Mouse (Mus musculus): Measurements from ENCODE around the gene Pip5k1b. TPM values are rescaled to one million over a fixed set of nuclear protein-coding genes. Genes with fewer than 3 reads are reported as not detected.
"Not testable (repeated sequence)": the region's sequence is repeated elsewhere in the genome, so short reads cannot be mapped to it uniquely, and the experiment has no call there.

Pip5k1b gene
- total RNA-seq (2021), result 10 to 100 TPM; 17.7 to 19.3 TPM
- long read RNA-seq, experiment 1, transcript Pip5k1b-201 (15 exons, 2,573 nt), result major isoform, 6 of 8 reads
- long read RNA-seq, experiment 1, partial matches to known transcripts, result 1 of 8 reads
- long read RNA-seq, experiment 1, other reads (novel, unspliced or antisense), result 1 of 8 reads
- long read RNA-seq, experiment 2, transcript Pip5k1b-201 (15 exons, 2,573 nt), result major isoform, 12 of 18 reads
- long read RNA-seq, experiment 2, partial matches to known transcripts, result 2 of 18 reads
- long read RNA-seq, experiment 2, other reads (novel, unspliced or antisense), result 4 of 18 reads

GRCm38 (mm10) chr19:24555466-24555903 is at the start of gene Pip5k1b:
Pip5k1b (minus strand) TSS chr19:24555872.
- peak; percentile 6 to 13 for DNase-seq (ENCODE audit: low spot score in 2 of 2)
- intact Hi-C loops (cut with DNase I), result loop anchor here (5.0 to 10.0 kb wide), 2 partner anchors 78 to 251 kb away; partner anchors contain the start of gene Fam122a

- no peak for DNase-seq (ENCODE audit: low spot score in 2 of 2)
- intact Hi-C loops (cut with DNase I), result no loop called here
These were observed 48.4 kb upstream of the Pip5k1b start for GRCm38 (mm10) chr19:24604105-24604504.

DNA sequence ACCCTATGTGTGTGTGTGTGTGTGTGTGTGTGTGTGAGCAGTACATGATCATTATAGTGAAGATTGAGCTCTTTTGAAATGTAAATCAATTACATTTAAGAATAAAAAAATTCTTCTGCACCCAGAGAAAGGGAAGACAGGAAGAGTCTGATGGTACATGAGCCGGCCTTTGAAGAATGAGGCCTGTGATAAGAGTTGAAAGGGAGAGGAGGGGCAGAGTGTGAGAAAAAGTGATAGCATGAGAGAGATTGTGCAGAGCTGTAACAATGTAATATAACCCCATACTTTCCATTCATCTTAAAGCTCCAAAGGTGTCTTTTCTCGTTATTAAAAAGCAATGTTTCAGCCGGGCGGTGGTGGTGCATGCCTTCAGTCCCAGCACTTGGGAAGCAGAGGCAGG is 47.8 kb upstream of the Pip5k1b start:
- intact Hi-C loops (cut with DNase I), result no loop called here
- no peak for DNase-seq (ENCODE audit: low spot score in 2 of 2)

- intact Hi-C loops (cut with DNase I), result no loop called here
- no peak for DNase-seq (ENCODE audit: low spot score in 2 of 2)
These were observed 31.1 kb upstream of the Pip5k1b start for GRCm38 (mm10) chr19:24586726-24587125.

GRCm38 (mm10) chr19:24585171-24585570 is 29.5 kb upstream of the Pip5k1b start:
- no peak for DNase-seq (ENCODE audit: low spot score in 2 of 2)
- intact Hi-C loops (cut with DNase I), result no loop called here

DNA sequence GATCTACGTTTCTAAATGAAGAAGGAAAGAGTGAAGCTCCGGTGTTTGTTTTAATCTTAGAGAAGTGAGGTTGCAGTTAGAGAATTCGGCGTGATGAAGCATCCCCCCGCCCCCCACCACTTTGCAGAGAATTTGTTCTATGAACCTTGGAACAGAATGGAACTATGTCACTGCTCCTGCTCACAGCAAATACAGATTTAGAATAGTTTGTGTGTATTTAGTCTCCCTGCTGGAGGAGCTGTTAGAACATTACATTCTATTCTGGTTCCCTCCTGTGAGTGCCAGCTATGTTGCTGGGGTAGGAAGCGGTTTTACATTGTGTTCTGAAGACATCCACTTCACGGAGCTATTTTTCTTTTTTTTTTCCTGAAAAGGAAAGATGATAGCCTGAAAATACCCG is 28.3 kb upstream of the Pip5k1b start:
- peak; percentile 25 to 66 for DNase-seq (ENCODE audit: low spot score in 2 of 2)
- intact Hi-C loops (cut with DNase I), result no loop called here

- intact Hi-C loops (cut with DNase I), result no loop called here
- no peak for DNase-seq (ENCODE audit: low spot score in 2 of 2)
These were observed 20.5 kb upstream of the Pip5k1b start for GRCm38 (mm10) chr19:24576125-24576524.

GRCm38 (mm10) chr19:24571756-24572181 is 16.1 kb upstream of the Pip5k1b start:
- no peak for DNase-seq (ENCODE audit: low spot score in 2 of 2)
- intact Hi-C loops (cut with DNase I), result no loop called here

GRCm38 (mm10) chr19:24570969-24571368 is 15.3 kb upstream of the Pip5k1b start:
- no peak for DNase-seq (ENCODE audit: low spot score in 2 of 2)
- intact Hi-C loops (cut with DNase I), result no loop called here

DNA sequence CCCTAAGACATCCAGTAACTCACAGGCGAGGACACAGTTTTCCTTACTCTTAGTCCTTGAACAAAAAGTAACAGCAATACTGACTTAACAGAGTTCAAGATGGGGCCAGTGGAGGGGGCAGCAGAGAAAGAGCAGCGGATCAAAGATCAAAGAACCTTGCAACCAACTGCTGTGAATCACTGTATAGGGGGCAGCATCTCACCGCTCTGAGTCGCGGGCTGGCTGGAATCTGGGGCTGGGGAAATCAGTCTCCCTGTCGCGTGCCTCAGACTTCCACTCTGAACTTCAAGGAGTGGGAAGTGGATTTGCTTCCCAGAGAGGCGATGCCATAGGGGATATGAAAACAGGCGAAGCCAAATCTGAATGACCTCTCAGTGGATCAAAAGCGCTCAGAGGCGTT is 1.8 kb upstream of the Pip5k1b start:
- DNase-seq (ENCODE audit: low spot score in 2 of 2), result peak in 1 of 2 experiments; percentile 8

DNA sequence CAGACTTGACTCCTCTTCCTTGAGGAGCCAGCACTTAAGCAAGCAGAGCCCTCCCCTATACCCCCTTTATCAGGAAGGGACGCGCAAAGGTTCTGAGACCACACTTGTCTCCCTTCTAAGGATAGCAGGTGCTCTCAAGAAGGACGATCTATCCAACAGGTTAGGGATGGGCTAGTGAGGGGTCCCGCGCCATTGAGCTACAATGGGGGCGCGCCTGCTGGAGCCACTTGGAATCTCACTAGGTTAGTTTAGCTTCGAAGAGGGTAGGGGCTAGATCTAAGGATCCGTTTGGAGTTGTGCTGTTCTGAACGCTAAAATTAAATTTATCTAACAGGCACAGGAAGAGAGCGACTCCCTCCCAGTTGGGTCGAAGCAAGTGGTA is 904 bp upstream of the Pip5k1b start:
- no peak for DNase-seq (ENCODE audit: low spot score in 2 of 2)

More for the DNA sequence above, 1.8 kb upstream of the Pip5k1b start:
- intact Hi-C loops (cut with DNase I), result loop anchor here (5.0 to 10.0 kb wide), 2 partner anchors 80 to 253 kb away; partner anchors contain the start of gene Fam122a

GRCm38 (mm10) chr19:24555904-24556584 is 372 bp upstream of the Pip5k1b start:
- peak; percentile 18 to 51 for DNase-seq (ENCODE audit: low spot score in 2 of 2)
- intact Hi-C loops (cut with DNase I), result loop anchor here (5.0 to 10.0 kb wide), 2 partner anchors 79 to 251 kb away; partner anchors contain the start of gene Fam122a

More for the DNA sequence above, 904 bp upstream of the Pip5k1b start:
- intact Hi-C loops (cut with DNase I), result loop anchor here (5.0 to 10.0 kb wide), 2 partner anchors 79 to 252 kb away; partner anchors contain the start of gene Fam122a

DNA sequence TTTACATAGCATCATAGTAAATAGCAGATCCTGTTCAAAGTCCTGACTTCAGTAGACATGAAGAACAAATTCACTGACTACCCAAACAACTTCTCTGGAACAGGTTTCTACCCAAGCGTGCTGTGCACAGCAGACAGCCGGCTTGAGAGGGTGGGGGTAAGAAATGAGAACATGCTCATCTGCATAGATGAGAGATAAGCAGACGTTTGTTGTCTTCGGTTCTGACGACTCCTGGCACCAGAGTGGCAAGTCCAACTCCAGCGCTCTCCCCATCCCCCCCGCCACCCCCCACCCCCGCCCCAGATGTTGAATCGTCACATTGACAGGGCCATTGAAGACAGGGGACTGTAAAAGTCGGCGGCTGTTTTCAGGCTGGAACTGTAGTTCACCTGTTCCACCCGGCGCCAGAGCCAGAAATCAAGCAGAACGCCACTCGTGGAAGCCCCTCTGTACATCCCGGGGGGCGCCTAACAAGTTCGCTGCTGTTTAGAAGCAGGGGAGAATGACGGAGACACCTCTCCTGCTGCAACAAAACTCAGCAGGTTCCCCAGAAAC is 684 bp downstream of the Pip5k1b start:
- peak; percentile 19 to 20 for DNase-seq (ENCODE audit: low spot score in 2 of 2)
- intact Hi-C loops (cut with DNase I), result loop anchor here (5.0 to 10.0 kb wide), 2 partner anchors 78 to 250 kb away; partner anchors contain the start of gene Fam122a

- no peak for DNase-seq (ENCODE audit: low spot score in 2 of 2)
- intact Hi-C loops (cut with DNase I), result loop anchor here (10.0 kb wide), 1 partner anchor 250 kb away; no protein-coding TSS in a partner anchor
These were observed 1.2 kb downstream of the Pip5k1b start for GRCm38 (mm10) chr19:24554425-24554824.

DNA sequence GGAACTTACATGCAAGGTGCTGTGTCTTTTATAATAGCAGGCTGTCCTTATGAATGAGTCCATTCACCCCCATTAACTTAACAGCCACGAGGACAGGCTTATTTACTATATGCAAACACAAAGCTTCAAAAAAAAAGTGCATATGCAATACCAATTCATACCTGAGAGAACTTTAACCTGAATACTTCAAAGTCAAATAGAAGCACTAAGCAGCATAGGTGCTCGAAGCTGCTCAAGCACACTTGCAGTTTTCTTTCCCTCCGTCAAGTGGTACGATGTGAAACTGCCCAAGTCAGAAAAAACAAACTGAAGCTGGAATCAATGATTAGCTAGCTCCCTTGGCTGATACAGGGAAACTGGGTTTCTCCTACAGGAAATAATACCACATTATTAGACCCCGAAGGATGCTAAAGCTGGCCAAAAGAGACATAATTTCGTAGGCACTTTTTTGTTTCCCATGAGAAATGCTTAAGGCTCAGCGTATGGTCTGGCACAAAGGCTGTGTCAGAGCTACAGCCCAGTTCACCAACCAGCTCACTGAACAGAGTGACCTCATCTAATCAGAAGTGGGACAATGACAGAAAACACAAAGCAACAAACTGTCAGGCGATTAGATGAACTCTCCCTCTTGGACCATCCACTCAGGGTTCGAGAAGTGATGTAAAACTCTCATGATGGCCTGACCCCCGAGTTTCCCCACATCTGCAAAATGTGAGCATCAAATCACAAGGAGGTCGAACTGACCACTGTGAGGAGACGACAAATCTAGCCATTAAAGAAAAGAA is 2.2 kb downstream of the Pip5k1b start:
- DNase-seq (ENCODE audit: low spot score in 2 of 2), result no peak
- intact Hi-C loops (cut with DNase I), result loop anchor here (10.0 kb wide), 1 partner anchor 249 kb away; no protein-coding TSS in a partner anchor

DNA sequence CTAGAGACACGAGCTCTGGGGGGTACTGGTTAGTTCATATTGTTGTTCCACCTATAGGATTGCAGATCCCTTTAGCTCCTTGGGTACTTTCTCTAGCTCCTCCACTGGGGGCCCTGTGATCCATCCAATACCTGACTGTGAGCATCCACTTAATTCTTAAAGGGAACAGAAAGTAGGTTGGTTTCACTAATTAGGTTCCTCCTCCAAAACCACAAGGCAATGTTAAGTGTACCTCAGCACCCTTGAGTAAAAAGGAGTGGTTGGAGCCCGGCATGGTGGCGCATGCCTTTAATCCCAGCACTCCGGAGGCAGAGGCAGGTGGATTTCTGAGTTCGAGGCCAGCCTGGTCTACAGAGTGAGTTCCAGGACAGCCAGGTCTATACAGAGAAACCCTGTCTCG is 3.0 kb downstream of the Pip5k1b start:
- DNase-seq (ENCODE audit: low spot score in 2 of 2), result not testable (repeated sequence)
- intact Hi-C loops (cut with DNase I), result loop anchor here (10.0 kb wide), 1 partner anchor 248 kb away; no protein-coding TSS in a partner anchor

- intact Hi-C loops (cut with DNase I), result loop anchor here (10.0 kb wide), 1 partner anchor 247 kb away; no protein-coding TSS in a partner anchor
- DNase-seq (ENCODE audit: low spot score in 2 of 2), result no peak
These were observed 4.3 kb downstream of the Pip5k1b start for GRCm38 (mm10) chr19:24551196-24551954.

GRCm38 (mm10) chr19:24550778-24551177 is 4.9 kb downstream of the Pip5k1b start:
- intact Hi-C loops (cut with DNase I), result loop anchor here (10.0 kb wide), 1 partner anchor 246 kb away; no protein-coding TSS in a partner anchor
- no peak for DNase-seq (ENCODE audit: low spot score in 2 of 2)

Measured in left cerebral cortex, postnatal 14 days (tissue).